In the genomic region with DNA sequence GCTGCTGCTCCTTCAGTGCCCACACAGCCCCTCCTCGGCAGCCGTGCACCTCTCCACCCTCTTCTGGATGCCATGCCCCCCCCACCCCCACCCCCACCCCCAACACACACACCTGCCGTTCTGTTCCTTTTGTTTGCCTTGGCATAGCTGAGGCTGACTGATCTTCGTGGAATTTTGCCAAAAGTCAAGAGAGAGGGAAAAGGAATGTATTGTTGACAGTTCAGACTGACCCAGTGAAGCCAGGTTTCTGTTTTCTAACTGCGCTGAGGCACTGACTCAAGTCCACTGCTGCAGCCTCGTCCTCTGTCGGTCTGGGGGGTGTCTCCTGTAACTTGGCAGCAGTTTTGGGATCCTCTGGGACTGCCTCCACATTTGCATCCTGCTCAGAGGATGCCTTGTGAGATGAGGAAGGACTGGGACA, we compare ENCODE assay signal across 11 mouse cellular contexts. TPM values are rescaled to one million over a fixed set of nuclear protein-coding genes. Genes with fewer than 3 reads are reported as not detected.
A peak's percentile ranks its signal among the peaks of the same experiment; 100 is the strongest.
DNase-seq lines count a peak whose midpoint lies in the region; ATAC-seq and TF ChIP-seq lines count a peak whose summit lies in the region.
"Had no signal": no experiment of that assay in that cellular context is flagged by ENCODE, and none has a peak within 500 bp of the region (broad histone marks: within the 10 kb centered on the region; RNA-seq: fewer than 3 reads in every experiment).

No protein-coding gene starts in this region.

- no peaks in the 10 kb centered on the region for H3K9me3 ChIP-seq in kidney, embryonic 14.5 days (ENCODE audit: control insufficient read depth, low read length)
- H3K9me3 ChIP-seq: forebrain, embryonic 15.5 days; neural tube, embryonic 12.5 days had no signal

- TF ChIP-seq CTCF in cerebellum, adult 2 months (IDR thresholded peaks at IDR 0.05; ENCODE audit: borderline replicate concordance, insufficient read depth, low read depth, low read length), result no peak
- no peak for TF ChIP-seq CTCF in kidney, adult 2 months (conservative IDR thresholded peaks at IDR 0.05; ENCODE audit: insufficient read depth, insufficient read length, low read depth, low read length)
- no peak for TF ChIP-seq CTCF in brain, embryonic 14.5 days (IDR thresholded peaks at IDR 0.05; ENCODE audit: borderline replicate concordance, extremely low read depth, insufficient read depth, insufficient read length)

- H3K27me3 ChIP-seq in cerebellum, adult 2 months (ENCODE audit: control insufficient read depth, insufficient read depth, low read length), result no peaks in the 10 kb centered on the region
- no peaks in the 10 kb centered on the region for H3K27me3 ChIP-seq in kidney, adult 2 months (replicated peaks; ENCODE audit: control insufficient read depth, insufficient read depth, low read length)
- H3K27me3 ChIP-seq in kidney, embryonic 14.5 days (ENCODE audit: control insufficient read depth, insufficient read depth, low read length), result peaks cover 34% of the 10 kb centered on the region

- ATAC-seq in kidney, embryonic 14.5 days (ENCODE audit: low FRiP score, low TSS enrichment), result no peak
- ATAC-seq: forebrain, embryonic 15.5 days had no signal

- H3K36me3 ChIP-seq in kidney, adult 2 months (ENCODE audit: control insufficient read depth, insufficient read depth, low read length), result peaks cover under 1% of the 10 kb centered on the region; the same call in 1 of the 2 replicates
- peaks cover 20% of the 10 kb centered on the region for H3K36me3 ChIP-seq in kidney, embryonic 14.5 days (ENCODE audit: control insufficient read depth, insufficient read depth, low read length)

- no peak overlapping the region for H3K9ac ChIP-seq in kidney, embryonic 14.5 days (ENCODE audit: low read depth, low read length)
- H3K9ac ChIP-seq: forebrain, embryonic 15.5 days; liver, embryonic 14.5 days; neural tube, embryonic 12.5 days had no signal

- H3K4me3 ChIP-seq in cerebellum, adult 2 months (replicated peaks; ENCODE audit: insufficient read depth, low read depth, low read length), result no peak overlapping the region
- no peak overlapping the region for H3K4me3 ChIP-seq in kidney, adult 2 months (ENCODE audit: insufficient read depth, low read depth, low read length)
- H3K4me3 ChIP-seq in kidney, embryonic 14.5 days (ENCODE audit: low read length), result no peak overlapping the region
- H3K4me3 ChIP-seq: forebrain, embryonic 15.5 days; neural tube, embryonic 12.5 days had no signal

- no peak overlapping the region for H3K4me2 ChIP-seq in kidney, embryonic 14.5 days (replicated peaks; ENCODE audit: low read depth, low read length)
- H3K4me2 ChIP-seq: forebrain, embryonic 15.5 days; neural tube, embryonic 12.5 days had no signal

- DNase-seq in cerebellum, adult 2 months, result peak; percentile 59 to 68
- DNase-seq in cerebellum, postnatal 4 days (ENCODE audit: low spot score in 2 of 2), result no peak
- DNase-seq in kidney, adult 2 months, result peak; percentile 44
- DNase-seq in brain, embryonic 14.5 days (ENCODE audit: low read depth), result peak; percentile 48
- peak; percentile 84 for DNase-seq in lung, postnatal 25 days (ENCODE audit: low spot score)
- DNase-seq in c-Kit-positive CD71-positive TER-119-positive erythroid progenitor cells, embryonic 14.5 days (ENCODE audit: low spot score), result no peak
- DNase-seq in thymus, adult 18-20 months, result no peak

- WGBS in cerebellum, adult 2 months, result 3% methylated on average over 7 of the region's 7 CpGs
- WGBS in kidney, adult 2 months, result 16% methylated on average over 7 of the region's 7 CpGs
- WGBS in kidney, embryonic 14.5 days, result 60% methylated on average over 7 of the region's 7 CpGs

- peak overlapping the region; percentile 74 for H3K27ac ChIP-seq in cerebellum, adult 2 months (ENCODE audit: insufficient read depth, low read length)
- no peak overlapping the region for H3K27ac ChIP-seq in kidney, adult 2 months (ENCODE audit: insufficient read depth, low read depth, low read length)
- no peak overlapping the region for H3K27ac ChIP-seq in kidney, embryonic 14.5 days (ENCODE audit: low read depth, low read length)
- H3K27ac ChIP-seq: forebrain, embryonic 15.5 days; liver, embryonic 14.5 days; neural tube, embryonic 12.5 days had no signal

- TF ChIP-seq POLR2A in cerebellum, adult 2 months (IDR thresholded peaks at IDR 0.05; ENCODE audit: borderline replicate concordance, insufficient read depth, low read length), result peak; percentile 19; the same call in 1 of the 2 replicates
- no peak for TF ChIP-seq POLR2A in kidney, adult 2 months (IDR thresholded peaks at IDR 0.05; ENCODE audit: low read depth, low read length)
- TF ChIP-seq POLR2A in brain, embryonic 14.5 days (IDR thresholded peaks at IDR 0.05; ENCODE audit: borderline replicate concordance, extremely low read depth, insufficient read depth, insufficient read length, poor library complexity, severe bottlenecking), result no peak

- peaks cover 28% of the 10 kb centered on the region for H3K4me1 ChIP-seq in cerebellum, adult 2 months (ENCODE audit: control insufficient read depth, insufficient read depth, low read length)
- H3K4me1 ChIP-seq in kidney, adult 2 months (ENCODE audit: control insufficient read depth, insufficient read depth, low read length), result no peaks in the 10 kb centered on the region; the same call in 1 of the 2 replicates
- 0 out of 2 replicates have a peak, but pooled peaks cover 11% of the 10 kb centered on the region for H3K4me1 ChIP-seq in kidney, embryonic 14.5 days (ENCODE audit: control insufficient read depth, insufficient read depth, low read length)

RNA-seq across cellular contexts. Expression of a gene that starts 19.3 kb away (rescaled TPM):
- 99.5 and 109 TPM in 2 replicates for polyA plus RNA-seq in cerebellum, adult 2 months (2012; rRNA removed)
- 1.3 and 2.2 TPM in 2 replicates for polyA plus RNA-seq in kidney, adult 2 months (2012; rRNA removed)
- 0.07 and 0.61 TPM in 2 replicates for polyA plus RNA-seq in kidney, embryonic 14.5 days (2014; fragmentation: Nextera tagmentation; extraction: Ambion mirVana)
- polyA plus RNA-seq in brain, embryonic 14.5 days (2012; rRNA removed), result 113 and 151 TPM in 2 replicates

RNA-seq across cellular contexts. Expression of a gene that starts 24.3 kb away (rescaled TPM):
- 81.6 and 84.6 TPM in 2 replicates for polyA plus RNA-seq in cerebellum, adult 2 months (2012; rRNA removed)
- 102 and 117 TPM in 2 replicates for polyA plus RNA-seq in kidney, adult 2 months (2012; rRNA removed)
- polyA plus RNA-seq in kidney, embryonic 14.5 days (2014; fragmentation: Nextera tagmentation; extraction: Ambion mirVana), result 106 and 153 TPM in 2 replicates
- polyA plus RNA-seq in brain, embryonic 14.5 days (2012; rRNA removed), result 96.5 and 115 TPM in 2 replicates

RNA-seq across cellular contexts. Expression of a gene that starts 26.5 kb away (rescaled TPM):
- 98.9 and 100 TPM in 2 replicates for polyA plus RNA-seq in cerebellum, adult 2 months (2012; rRNA removed)
- polyA plus RNA-seq in kidney, adult 2 months (2012; rRNA removed), result 108 and 114 TPM in 2 replicates
- polyA plus RNA-seq in kidney, embryonic 14.5 days (2014; fragmentation: Nextera tagmentation; extraction: Ambion mirVana), result 31.4 and 47.5 TPM in 2 replicates
- polyA plus RNA-seq in brain, embryonic 14.5 days (2012; rRNA removed), result 71.3 and 93.8 TPM in 2 replicates

RNA-seq across cellular contexts. Expression of a gene that starts 31.1 kb away (rescaled TPM):
- 141 and 143 TPM in 2 replicates for polyA plus RNA-seq in cerebellum, adult 2 months (2012; rRNA removed)
- polyA plus RNA-seq in kidney, adult 2 months (2012; rRNA removed), result 195 and 216 TPM in 2 replicates
- polyA plus RNA-seq in kidney, embryonic 14.5 days (2014; fragmentation: Nextera tagmentation; extraction: Ambion mirVana), result 2,221 and 2,763 TPM in 2 replicates
- polyA plus RNA-seq in brain, embryonic 14.5 days (2012; rRNA removed), result 871 and 1,231 TPM in 2 replicates

RNA-seq across cellular contexts. Expression of a gene that starts 34.4 kb away (rescaled TPM):
- polyA plus RNA-seq in cerebellum, adult 2 months (2012; rRNA removed), result 11.8 TPM in 2 replicates
- 13.1 and 15.3 TPM in 2 replicates for polyA plus RNA-seq in kidney, adult 2 months (2012; rRNA removed)
- 1.5 and 2.6 TPM in 2 replicates for polyA plus RNA-seq in kidney, embryonic 14.5 days (2014; fragmentation: Nextera tagmentation; extraction: Ambion mirVana)
- polyA plus RNA-seq in brain, embryonic 14.5 days (2012; rRNA removed), result 35.9 and 51.7 TPM in 2 replicates

Comparison
In these comparisons a context has a peak if more than half of its experiments do, and no peak if none do; other contexts are left out.
1. DNase-seq: peak in cerebellum, adult 2 months (2 of 2), kidney, adult 2 months (single experiment), brain, embryonic 14.5 days (single experiment) and lung, postnatal 25 days (single experiment); none in cerebellum, postnatal 4 days (0 of 2), c-Kit-positive CD71-positive TER-119-positive erythroid progenitor cells, embryonic 14.5 days (single experiment) and thymus, adult 18-20 months (0 of 2).
2. RNA of a gene that starts 19.3 kb away (polyA plus RNA-seq): 113 to 151 TPM in brain, embryonic 14.5 days and 99.5 to 109 TPM in cerebellum, adult 2 months; 1.3 to 2.2 TPM in kidney, adult 2 months and 0.07 to 0.61 TPM in kidney, embryonic 14.5 days; every median in the first group is over 10 times any median in the second.